Mouse (Mus musculus): ENCODE data around the gene Prodh2. TPM values are rescaled to one million over a fixed set of nuclear protein-coding genes. Genes with fewer than 3 reads are reported as not detected.
"Not testable (repeated sequence)": the region's sequence is repeated elsewhere in the genome, so short reads cannot be mapped to it uniquely, and the experiment has no call there.

Prodh2 gene
- total RNA-seq, 2 experiments from 2014 or later: not detected

- DNase-seq (ENCODE audit: extremely low spot score in 1 of 2, low spot score in 1 of 2): no peak
Measured at GRCm38 (mm10) chr7:30484250-30484649, 9.2 kb upstream of the Prodh2 start.

- peak; percentile 30 to 56 for DNase-seq (ENCODE audit: extremely low spot score in 1 of 2, low spot score in 1 of 2)
Measured at GRCm38 (mm10) chr7:30490251-30490956, 3.0 kb upstream of the Prodh2 start.

- no peak for DNase-seq (ENCODE audit: extremely low spot score in 1 of 2, low spot score in 1 of 2)
Measured at GRCm38 (mm10) chr7:30490957-30491307, 2.5 kb upstream of the Prodh2 start.

- peak; percentile 60 to 93 for DNase-seq (ENCODE audit: extremely low spot score in 1 of 2, low spot score in 1 of 2)
Measured at GRCm38 (mm10) chr7:30492765-30493164, 657 bp upstream of the Prodh2 start.

- DNase-seq (ENCODE audit: extremely low spot score in 1 of 2, low spot score in 1 of 2): not testable (repeated sequence)
Measured at GRCm38 (mm10) chr7:30495506-30496042, 2.2 kb downstream of the Prodh2 start.

GRCm38 (mm10) chr7:30501159-30501558 lies 7.7 kb downstream of the Prodh2 start:
- DNase-seq (ENCODE audit: extremely low spot score in 1 of 2, low spot score in 1 of 2): not testable (repeated sequence)

GRCm38 (mm10) chr7:30508061-30508460 lies 14.6 kb downstream of the Prodh2 start:
- no peak for DNase-seq (ENCODE audit: extremely low spot score in 1 of 2, low spot score in 1 of 2)

- no peak for DNase-seq (ENCODE audit: extremely low spot score in 1 of 2, low spot score in 1 of 2)
Measured at GRCm38 (mm10) chr7:30515003-30515760, 21.8 kb downstream of the Prodh2 start.

- no peak for DNase-seq (ENCODE audit: extremely low spot score in 1 of 2, low spot score in 1 of 2)
Measured at GRCm38 (mm10) chr7:30518325-30518724, 24.9 kb downstream of the Prodh2 start.

GRCm38 (mm10) chr7:30520396-30520795 lies 27.0 kb downstream of the Prodh2 start:
- DNase-seq (ENCODE audit: extremely low spot score in 1 of 2, low spot score in 1 of 2): no peak

- DNase-seq (ENCODE audit: extremely low spot score in 1 of 2, low spot score in 1 of 2): no peak
Measured at GRCm38 (mm10) chr7:30520856-30521255, 27.4 kb downstream of the Prodh2 start.

- DNase-seq (ENCODE audit: extremely low spot score in 1 of 2, low spot score in 1 of 2): no peak
Measured at GRCm38 (mm10) chr7:30522871-30523270, 29.4 kb downstream of the Prodh2 start.

GRCm38 (mm10) chr7:30524487-30524886 lies 31.1 kb downstream of the Prodh2 start:
- DNase-seq (ENCODE audit: extremely low spot score in 1 of 2, low spot score in 1 of 2): no peak

GRCm38 (mm10) chr7:30525954-30526353 lies 32.5 kb downstream of the Prodh2 start:
- no peak for DNase-seq (ENCODE audit: extremely low spot score in 1 of 2, low spot score in 1 of 2)

- DNase-seq (ENCODE audit: extremely low spot score in 1 of 2, low spot score in 1 of 2): no peak
Measured at GRCm38 (mm10) chr7:30526399-30526798, 33.0 kb downstream of the Prodh2 start.

GRCm38 (mm10) chr7:30526981-30527380 lies 33.6 kb downstream of the Prodh2 start:
- no peak for DNase-seq (ENCODE audit: extremely low spot score in 1 of 2, low spot score in 1 of 2)

- no peak for DNase-seq (ENCODE audit: extremely low spot score in 1 of 2, low spot score in 1 of 2)
Measured at GRCm38 (mm10) chr7:30531291-30531815, 37.9 kb downstream of the Prodh2 start.

- no peak for DNase-seq (ENCODE audit: extremely low spot score in 1 of 2, low spot score in 1 of 2)
Measured at GRCm38 (mm10) chr7:30532931-30533330, 39.5 kb downstream of the Prodh2 start.

- DNase-seq (ENCODE audit: extremely low spot score in 1 of 2, low spot score in 1 of 2): no peak
Measured at GRCm38 (mm10) chr7:30533941-30534632, 40.7 kb downstream of the Prodh2 start.

GRCm38 (mm10) chr7:30534633-30535577 lies 41.5 kb downstream of the Prodh2 start, which contains the start of gene Arhgap33:
TSS of gene Arhgap33 (minus strand) at chr7:30535060.
- peak; percentile 85 to 92 for DNase-seq (ENCODE audit: extremely low spot score in 1 of 2, low spot score in 1 of 2)
